Mouse (Mus musculus) retina, adult 2 months (tissue): ENCODE measurements around the gene Gm49673.
"Not testable (repeated sequence)": the region's sequence is repeated elsewhere in the genome, so short reads cannot be mapped to it uniquely, and the experiment has no call there.

Source experiments
- DNase-seq: peaks from one replicate; pipeline ENCODE4 v3.0.0-alpha.2; 2012; ENCODE audit warnings: low read depth, low spot score

Gene Gm49673

GRCm38 (mm10) chr17:8147439-8148316, at the start of gene Gm49673, which contains the start of gene Rnaset2a:
TSS of gene Gm49673 (minus strand) at chr17:8147788.
TSS of gene Rnaset2a (minus strand) at chr17:8148097.
- DNase-seq: not testable (repeated sequence)

- DNase-seq: no peak
Measured at GRCm38 (mm10) chr17:8195685-8196376, 48.2 kb upstream of the Gm49673 start.

- DNase-seq: no peak
Measured at GRCm38 (mm10) chr17:8193678-8194077, 46.1 kb upstream of the Gm49673 start.

- no peak for DNase-seq
Measured at GRCm38 (mm10) chr17:8184217-8184616, 36.6 kb upstream of the Gm49673 start.

GRCm38 (mm10) chr17:8183815-8184214, 36.2 kb upstream of the Gm49673 start:
- DNase-seq: no peak

- DNase-seq: no peak
Measured at GRCm38 (mm10) chr17:8177090-8177489, 29.5 kb upstream of the Gm49673 start.

GRCm38 (mm10) chr17:8171081-8171480, 23.5 kb upstream of the Gm49673 start:
- no peak for DNase-seq

GRCm38 (mm10) chr17:8170331-8170730, 22.7 kb upstream of the Gm49673 start:
- no peak for DNase-seq

GRCm38 (mm10) chr17:8167436-8167835, 19.8 kb upstream of the Gm49673 start:
- not testable (repeated sequence) for DNase-seq

GRCm38 (mm10) chr17:8166454-8166853, 18.9 kb upstream of the Gm49673 start:
- not testable (repeated sequence) for DNase-seq

GRCm38 (mm10) chr17:8165977-8166376, 18.4 kb upstream of the Gm49673 start:
- not testable (repeated sequence) for DNase-seq

- not testable (repeated sequence) for DNase-seq
Measured at GRCm38 (mm10) chr17:8165608-8165945, 18.0 kb upstream of the Gm49673 start.

- DNase-seq: not testable (repeated sequence)
Measured at GRCm38 (mm10) chr17:8164701-8165607, 17.4 kb upstream of the Gm49673 start, which contains the start of gene Fgfr1op. TSS of gene Fgfr1op (plus strand) at chr17:8165501.

- DNase-seq: not testable (repeated sequence)
Measured at GRCm38 (mm10) chr17:8160969-8161368, 13.4 kb upstream of the Gm49673 start.

GRCm38 (mm10) chr17:8158627-8159026, 11.0 kb upstream of the Gm49673 start:
- DNase-seq: not testable (repeated sequence)

GRCm38 (mm10) chr17:8155982-8156381, 8.4 kb upstream of the Gm49673 start:
- DNase-seq: not testable (repeated sequence)

GRCm38 (mm10) chr17:8155010-8155409, 7.4 kb upstream of the Gm49673 start:
- DNase-seq: not testable (repeated sequence)

- DNase-seq: not testable (repeated sequence)
Measured at GRCm38 (mm10) chr17:8146931-8147330, 657 bp downstream of the Gm49673 start.

GRCm38 (mm10) chr17:8143802-8144673, 3.5 kb downstream of the Gm49673 start:
- not testable (repeated sequence) for DNase-seq

- not testable (repeated sequence) for DNase-seq
Measured at GRCm38 (mm10) chr17:8140210-8140609, 7.4 kb downstream of the Gm49673 start.
